Mouse (Mus musculus): ENCODE results near the gene Serpina3b.

GRCm38 (mm10) chr12:104140543-104141103, 12.8 kb downstream of the Serpina3b start:
- TF ChIP-seq GATA1 (IDR thresholded peaks at IDR 0.05; ENCODE audit: borderline replicate concordance, low read length) (no peak), FLI1 (IDR thresholded peaks at IDR 0.05; ENCODE audit: low read length) (no peak)
